Mouse (Mus musculus): ENCODE results near the gene Slc25a54. TPM values are rescaled to one million over a fixed set of nuclear protein-coding genes. Genes with fewer than 3 reads are reported as not detected.

The Slc25a54 gene
- polyA plus RNA-seq (2016; fragmentation: Nextera tagmentation; extraction: Ambion mirVana), result not detected in 2 replicates

DNA sequence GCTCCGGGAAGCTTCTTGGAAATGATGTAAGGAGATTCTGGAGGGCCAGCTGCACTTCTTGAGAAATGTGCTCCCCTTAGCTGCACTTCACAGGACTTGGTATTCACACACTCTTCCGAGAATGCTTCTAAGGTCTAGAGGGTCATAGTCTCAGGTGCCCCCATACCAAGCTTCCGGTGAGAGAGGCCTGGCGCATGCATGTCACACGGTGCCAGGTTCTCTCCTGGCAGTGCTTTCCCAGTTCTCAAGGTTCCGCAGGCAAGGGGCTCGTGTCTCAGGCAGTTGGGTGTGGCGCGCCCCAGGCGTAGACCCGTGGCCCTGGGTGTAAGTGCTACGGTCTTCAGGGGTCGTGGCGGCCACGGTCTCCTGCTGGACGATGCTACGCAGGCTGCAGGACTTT, at the start of gene Slc25a54:
Gene Slc25a54, plus strand, starts transcription at position 301 of the 400 bp plus-strand sequence.
- Histone ChIP-seq H3K27ac (ENCODE audit: poor library complexity, severe bottlenecking) (no peak within 1 kb of the TSS), H3K27me3 (replicated peaks) (no peaks in the 10 kb centered on the region), H3K9me3 (replicated peaks) (no peaks in the 10 kb centered on the region), H3K4me1 (replicated peaks) (no peaks in the 10 kb centered on the region), H3K4me3 (no peak within 1 kb of the TSS), H3K4me2 (no peak within 1 kb of the TSS), H3K9ac (no peak within 1 kb of the TSS), H3K36me3 (no peaks in the 10 kb centered on the region)
- no peak for ATAC-seq (ENCODE audit: insufficient number of reproducible peaks, low FRiP score)
- WGBS, result 90% methylated on average over 17 of the region's 17 CpGs

DNA sequence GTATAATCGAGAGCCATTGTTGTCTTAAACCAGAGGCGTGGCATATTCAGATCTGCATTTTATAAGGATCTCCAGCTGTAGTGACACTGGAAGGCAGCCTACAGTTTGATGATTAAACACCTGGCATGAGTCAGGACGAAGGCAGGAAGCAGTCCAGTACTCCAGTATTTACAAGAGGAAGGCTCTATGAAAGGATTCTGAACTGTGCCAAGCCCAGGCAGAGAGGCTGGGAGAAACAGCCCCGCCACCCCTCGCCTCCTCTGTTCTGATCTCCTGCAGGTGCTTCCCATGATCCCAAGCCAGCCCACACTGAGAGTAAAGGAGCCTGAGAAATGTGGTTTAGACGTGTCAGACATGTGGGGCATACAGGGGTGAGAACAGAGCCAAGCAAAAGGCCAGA, 49.5 kb upstream of the Slc25a54 start:
- Histone ChIP-seq H3K4me1 (replicated peaks) (0 out of 2 replicates have a peak, but pooled peaks cover 7% of the 10 kb centered on the region), H3K9ac (no peak overlapping the region), H3K4me2 (no peak overlapping the region), H3K36me3 (no peaks in the 10 kb centered on the region), H3K27ac (ENCODE audit: poor library complexity, severe bottlenecking) (no peak overlapping the region), H3K4me3 (no peak overlapping the region), H3K27me3 (replicated peaks) (no peaks in the 10 kb centered on the region), H3K9me3 (replicated peaks) (no peaks in the 10 kb centered on the region)
- WGBS, result 56% methylated on average over 6 of the region's 6 CpGs
- no peak for ATAC-seq (ENCODE audit: insufficient number of reproducible peaks, low FRiP score)

DNA sequence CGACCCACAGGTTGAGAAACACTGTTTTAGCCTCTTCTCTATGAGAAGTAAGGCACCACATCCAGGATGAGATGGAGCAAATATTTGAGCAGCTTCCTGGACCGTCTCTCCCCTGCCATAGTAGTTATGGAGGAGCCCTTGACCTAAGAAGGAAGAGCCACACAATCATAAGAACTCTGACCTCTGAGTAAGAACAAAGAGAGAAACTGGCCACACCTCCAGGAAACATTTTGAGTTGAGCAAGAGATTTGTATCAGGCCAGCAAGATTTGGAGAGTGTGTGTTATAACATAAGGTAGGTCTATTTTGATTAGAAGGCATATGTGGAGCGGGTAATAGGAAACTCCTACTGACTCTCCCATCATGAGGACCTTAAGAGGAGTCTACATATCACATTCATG, 48.6 kb upstream of the Slc25a54 start:
- H3K9me3 ChIP-seq (replicated peaks), result no peaks in the 10 kb centered on the region
- H3K4me2 ChIP-seq, result no peak overlapping the region
- H3K27ac ChIP-seq (ENCODE audit: poor library complexity, severe bottlenecking), result no peak overlapping the region
- no peak for ATAC-seq (ENCODE audit: insufficient number of reproducible peaks, low FRiP score)
- H3K27me3 ChIP-seq (replicated peaks), result no peaks in the 10 kb centered on the region
- no peak overlapping the region for H3K4me3 ChIP-seq
- WGBS, result 83% methylated on average over 3 of the region's 3 CpGs
- no peaks in the 10 kb centered on the region for H3K36me3 ChIP-seq
- no peaks in the 10 kb centered on the region for H3K4me1 ChIP-seq (replicated peaks)
- H3K9ac ChIP-seq, result no peak overlapping the region

DNA sequence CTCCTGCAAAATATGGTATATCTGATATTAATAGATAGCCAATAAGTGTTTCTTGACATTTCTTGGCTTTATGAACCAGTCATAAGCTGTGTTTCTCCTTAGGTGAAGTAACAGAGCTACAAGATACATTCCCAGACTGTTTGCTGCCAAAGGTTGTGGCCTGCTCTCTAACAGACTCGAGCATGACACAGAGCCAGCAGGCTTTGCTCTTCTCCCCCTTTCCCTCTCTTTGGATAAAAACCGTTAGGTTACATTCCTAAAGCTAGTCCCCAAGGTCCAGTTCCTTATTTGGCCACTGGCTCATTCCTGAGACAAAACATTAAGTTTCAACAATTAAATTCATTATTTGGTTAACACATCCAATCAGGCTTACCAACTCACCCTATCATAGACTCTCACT, 48.0 kb upstream of the Slc25a54 start:
- WGBS, result 47% methylated on average over 2 of the region's 2 CpGs
- H3K9me3 ChIP-seq (replicated peaks), result no peaks in the 10 kb centered on the region
- no peaks in the 10 kb centered on the region for H3K36me3 ChIP-seq
- no peak overlapping the region for H3K4me3 ChIP-seq
- no peaks in the 10 kb centered on the region for H3K4me1 ChIP-seq (replicated peaks)
- H3K4me2 ChIP-seq, result no peak overlapping the region
- H3K9ac ChIP-seq, result no peak overlapping the region
- H3K27ac ChIP-seq (ENCODE audit: poor library complexity, severe bottlenecking), result no peak overlapping the region
- H3K27me3 ChIP-seq (replicated peaks), result no peaks in the 10 kb centered on the region
- no peak for ATAC-seq (ENCODE audit: insufficient number of reproducible peaks, low FRiP score)

DNA sequence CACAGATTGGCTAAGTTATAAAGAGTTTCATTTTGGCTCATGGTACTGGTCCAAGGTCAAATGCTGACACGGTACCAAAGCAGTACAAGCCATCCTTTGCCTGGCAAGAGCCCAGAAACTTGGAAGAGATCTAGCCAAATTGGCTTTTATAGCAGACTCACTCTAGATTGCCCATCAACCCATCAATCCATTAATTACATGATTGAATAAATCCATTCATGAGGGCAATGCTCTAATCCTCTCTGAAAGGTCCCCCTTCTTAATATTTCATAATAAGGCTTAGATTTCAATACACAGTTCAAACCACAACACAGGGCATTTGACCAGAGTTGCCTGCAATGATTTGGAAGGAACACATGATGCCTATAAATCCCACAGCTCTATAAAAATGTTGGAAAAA, 45.9 kb upstream of the Slc25a54 start:
- WGBS, result 79% methylated on average over 1 of the region's 1 CpGs

DNA sequence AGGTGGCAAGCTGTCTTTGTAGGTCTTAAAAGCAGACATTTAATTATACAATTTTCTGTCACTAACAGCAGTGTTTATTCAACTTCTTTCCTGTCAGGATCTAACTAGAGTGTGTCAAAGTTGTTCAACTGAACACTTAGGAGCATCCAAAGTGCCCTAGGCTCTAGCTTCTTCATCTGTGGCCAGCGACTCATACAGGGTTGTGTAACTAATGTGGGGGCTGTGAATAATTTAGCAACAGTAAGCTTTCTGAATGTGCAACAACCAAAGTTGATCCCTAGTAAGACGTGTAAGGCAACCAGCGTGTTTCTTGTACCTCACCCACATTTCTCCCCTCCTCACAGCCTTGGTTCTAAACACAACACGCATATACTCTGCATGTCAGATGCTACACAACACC, 39.4 kb upstream of the Slc25a54 start:
- ATAC-seq (ENCODE audit: insufficient number of reproducible peaks, low FRiP score), result no peak
- 81% methylated on average over 4 of the region's 4 CpGs for whole genome bisulfite sequencing

More for the DNA sequence above, 45.9 kb upstream of the Slc25a54 start:
- H3K4me2 ChIP-seq, result no peak overlapping the region
- no peak for ATAC-seq (ENCODE audit: insufficient number of reproducible peaks, low FRiP score)
- no peaks in the 10 kb centered on the region for H3K9me3 ChIP-seq (replicated peaks)
- no peak overlapping the region for H3K4me3 ChIP-seq
- H3K9ac ChIP-seq, result no peak overlapping the region
- no peaks in the 10 kb centered on the region for H3K27me3 ChIP-seq (replicated peaks)
- no peak overlapping the region for H3K27ac ChIP-seq (ENCODE audit: poor library complexity, severe bottlenecking)
- no peaks in the 10 kb centered on the region for H3K36me3 ChIP-seq
- no peaks in the 10 kb centered on the region for H3K4me1 ChIP-seq (replicated peaks)

DNA sequence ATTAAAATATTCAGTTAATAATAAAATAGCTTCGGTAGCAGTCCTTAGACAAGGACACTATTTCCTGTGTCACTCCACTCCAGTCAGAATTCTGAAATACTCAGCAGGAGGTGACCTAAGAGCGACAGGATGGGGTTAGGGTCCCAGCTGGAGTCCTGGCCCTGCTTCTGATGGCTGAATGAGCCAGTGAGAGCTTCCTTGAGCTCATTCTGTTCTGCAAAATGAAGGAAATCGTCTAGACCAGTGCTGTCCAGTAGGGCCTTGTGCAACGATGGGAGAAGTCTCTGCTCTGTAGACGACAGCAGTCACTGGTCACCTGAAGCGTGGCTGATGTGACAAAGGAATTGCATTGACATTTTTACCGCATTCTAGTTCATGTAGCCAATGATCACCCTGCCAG, 36.9 kb upstream of the Slc25a54 start:
- H3K4me3 ChIP-seq, result no peak overlapping the region
- no peak overlapping the region for H3K27ac ChIP-seq (ENCODE audit: poor library complexity, severe bottlenecking)
- ATAC-seq (ENCODE audit: insufficient number of reproducible peaks, low FRiP score), result no peak
- peaks cover 8% of the 10 kb centered on the region for H3K4me1 ChIP-seq (replicated peaks)
- H3K4me2 ChIP-seq, result no peak overlapping the region
- no peaks in the 10 kb centered on the region for H3K27me3 ChIP-seq (replicated peaks)
- H3K36me3 ChIP-seq, result no peaks in the 10 kb centered on the region
- 64% methylated on average over 7 of the region's 7 CpGs for WGBS
- H3K9me3 ChIP-seq (replicated peaks), result no peaks in the 10 kb centered on the region
- no peak overlapping the region for H3K9ac ChIP-seq

More for the DNA sequence above, 39.4 kb upstream of the Slc25a54 start:
- H3K9ac ChIP-seq, result no peak overlapping the region
- no peak overlapping the region for H3K4me2 ChIP-seq
- no peaks in the 10 kb centered on the region for H3K4me1 ChIP-seq (replicated peaks)
- H3K9me3 ChIP-seq (replicated peaks), result no peaks in the 10 kb centered on the region
- no peak overlapping the region for H3K4me3 ChIP-seq
- no peaks in the 10 kb centered on the region for H3K36me3 ChIP-seq
- no peak overlapping the region for H3K27ac ChIP-seq (ENCODE audit: poor library complexity, severe bottlenecking)
- no peaks in the 10 kb centered on the region for H3K27me3 ChIP-seq (replicated peaks)

DNA sequence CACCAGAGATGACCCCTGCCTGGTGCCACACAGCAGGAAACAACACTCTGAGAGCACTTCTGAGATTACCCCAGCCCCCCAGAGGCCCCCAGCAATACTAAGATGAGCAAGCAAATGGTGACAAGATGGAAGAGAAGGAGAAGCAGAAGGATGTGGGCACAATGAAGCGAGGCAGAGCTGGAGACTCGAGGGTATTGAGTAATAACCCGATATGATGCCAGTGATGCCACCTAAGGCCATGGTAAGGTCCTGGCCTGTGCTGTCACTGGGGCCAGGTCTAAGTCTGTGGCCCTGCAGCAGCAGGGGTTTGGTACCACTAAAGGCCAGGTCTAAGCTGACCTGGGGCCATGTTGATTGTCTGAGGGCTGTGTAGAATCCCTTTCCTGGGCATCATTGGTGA, 33.8 kb upstream of the Slc25a54 start:
- H3K4me1 ChIP-seq (replicated peaks), result peaks cover 11% of the 10 kb centered on the region
- no peak overlapping the region for H3K4me2 ChIP-seq
- no peaks in the 10 kb centered on the region for H3K27me3 ChIP-seq (replicated peaks)
- no peak overlapping the region for H3K27ac ChIP-seq (ENCODE audit: poor library complexity, severe bottlenecking)
- no peak overlapping the region for H3K4me3 ChIP-seq
- WGBS, result 80% methylated on average over 3 of the region's 3 CpGs
- no peaks in the 10 kb centered on the region for H3K36me3 ChIP-seq
- no peak for ATAC-seq (ENCODE audit: insufficient number of reproducible peaks, low FRiP score)
- H3K9me3 ChIP-seq (replicated peaks), result no peaks in the 10 kb centered on the region
- no peak overlapping the region for H3K9ac ChIP-seq

DNA sequence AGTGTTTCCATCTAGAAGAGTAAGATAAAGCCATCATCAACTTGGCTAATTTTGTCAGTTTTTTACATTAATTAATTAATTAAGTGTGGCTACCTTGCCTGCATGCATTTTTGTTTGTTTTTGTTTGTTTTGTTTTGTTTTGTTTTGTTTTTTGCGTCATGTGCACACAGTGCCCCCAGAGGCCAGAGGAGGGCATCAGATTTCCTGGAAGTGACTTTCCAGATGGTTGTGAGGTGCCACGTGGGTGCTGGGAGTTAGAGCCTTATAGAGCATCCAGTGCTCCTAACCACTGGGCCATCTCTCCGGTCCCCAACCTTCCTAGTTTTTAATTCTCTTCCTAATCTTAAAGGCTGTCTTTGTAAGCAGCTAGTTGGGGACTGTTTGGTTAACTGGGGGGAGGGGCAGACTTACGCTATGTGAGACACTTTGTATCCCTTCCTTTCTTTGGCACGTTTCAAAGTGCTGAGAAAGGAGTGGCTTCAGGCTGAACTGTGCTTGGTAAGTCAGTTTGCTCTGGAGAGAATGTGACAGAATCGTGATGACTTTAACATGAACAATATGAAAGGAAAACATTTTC, 32.5 kb upstream of the Slc25a54 start:
- no peaks in the 10 kb centered on the region for H3K36me3 ChIP-seq
- no peak overlapping the region for H3K4me3 ChIP-seq
- WGBS, result 40% methylated on average over 6 of the region's 6 CpGs
- H3K27ac ChIP-seq (ENCODE audit: poor library complexity, severe bottlenecking), result no peak overlapping the region
- H3K9ac ChIP-seq, result no peak overlapping the region
- no peak overlapping the region for H3K4me2 ChIP-seq
- ATAC-seq (ENCODE audit: insufficient number of reproducible peaks, low FRiP score), result no peak
- H3K4me1 ChIP-seq (replicated peaks), result peaks cover 16% of the 10 kb centered on the region
- H3K9me3 ChIP-seq (replicated peaks), result no peaks in the 10 kb centered on the region
- H3K27me3 ChIP-seq (replicated peaks), result no peaks in the 10 kb centered on the region

DNA sequence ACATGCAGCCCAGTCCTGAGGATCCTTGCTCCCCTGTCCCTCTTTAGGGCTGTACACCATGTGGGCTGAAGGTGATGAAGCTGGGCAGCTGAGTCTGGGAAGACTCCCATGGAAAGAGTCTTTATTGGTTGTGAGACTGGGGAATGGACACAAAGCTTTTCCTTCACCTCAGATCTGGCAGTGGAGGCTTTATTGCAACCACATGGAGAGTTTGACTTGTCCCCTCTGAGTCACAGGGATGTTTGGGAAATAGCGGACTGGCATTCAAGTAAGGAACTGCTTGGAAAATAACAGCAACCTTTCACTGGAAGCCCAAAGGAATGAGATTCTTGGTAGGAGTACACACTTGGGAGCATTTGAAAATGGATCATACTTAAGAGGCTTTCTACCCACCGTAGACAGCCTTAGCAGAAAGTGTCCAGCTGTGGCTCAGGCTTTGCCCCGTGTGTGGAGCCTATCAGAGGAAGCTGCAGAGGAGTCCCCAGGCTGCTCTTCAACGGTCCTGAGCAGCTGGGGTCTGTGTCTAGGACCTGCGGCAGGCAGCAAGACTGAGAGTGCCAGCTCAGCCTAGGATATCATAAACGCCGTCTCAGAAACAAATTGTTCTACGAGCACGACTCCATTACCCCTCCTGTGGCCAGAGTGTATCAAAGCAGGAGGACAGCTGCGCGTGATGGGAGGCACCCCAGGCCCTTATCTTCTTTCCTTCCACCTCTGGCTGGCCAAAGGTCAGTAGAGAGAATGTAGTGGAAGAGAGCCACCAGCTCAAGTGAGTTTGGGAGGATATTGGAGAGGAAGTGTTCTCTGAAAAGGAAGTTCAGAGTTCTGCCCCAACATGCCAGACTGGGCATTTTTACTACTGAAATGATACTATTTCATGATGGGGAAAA, 29.0 kb upstream of the Slc25a54 start:
- Histone ChIP-seq H3K9me3 (replicated peaks) (no peaks in the 10 kb centered on the region), H3K36me3 (no peaks in the 10 kb centered on the region), H3K4me2 (peak overlapping the region; percentile 41), H3K4me1 (replicated peaks) (peaks cover 15% of the 10 kb centered on the region), H3K27me3 (replicated peaks) (no peaks in the 10 kb centered on the region), H3K4me3 (no peak overlapping the region), H3K9ac (no peak overlapping the region), H3K27ac (ENCODE audit: poor library complexity, severe bottlenecking) (no peak overlapping the region)
- peak; percentile 45; the same call in 1 of the 2 replicates for ATAC-seq (ENCODE audit: insufficient number of reproducible peaks, low FRiP score)
- whole genome bisulfite sequencing, result 21% methylated on average over 11 of the region's 11 CpGs

DNA sequence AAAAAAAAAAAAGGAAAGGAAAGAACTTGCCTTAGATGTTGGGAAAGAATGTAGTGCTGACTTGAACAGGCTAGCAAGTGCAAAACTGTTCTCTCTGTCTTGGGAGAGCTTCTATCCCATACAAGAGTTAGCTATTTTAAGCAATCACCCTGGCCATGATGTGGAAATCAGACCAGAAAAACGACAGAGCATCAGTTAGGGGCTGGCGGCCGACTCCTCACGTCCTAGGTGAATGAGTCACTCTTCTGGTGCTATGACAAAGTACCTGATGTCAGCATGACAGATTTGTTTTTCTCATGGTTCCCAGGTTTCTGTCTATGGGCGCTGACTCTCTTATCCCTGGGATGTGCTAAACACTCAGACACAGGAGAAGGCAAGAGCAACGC, 28.3 kb upstream of the Slc25a54 start:
- no peak for ATAC-seq (ENCODE audit: insufficient number of reproducible peaks, low FRiP score)
- Histone ChIP-seq H3K27me3 (replicated peaks) (no peaks in the 10 kb centered on the region), H3K4me3 (no peak overlapping the region), H3K9me3 (replicated peaks) (no peaks in the 10 kb centered on the region), H3K4me2 (no peak overlapping the region), H3K36me3 (no peaks in the 10 kb centered on the region), H3K9ac (no peak overlapping the region), H3K27ac (ENCODE audit: poor library complexity, severe bottlenecking) (no peak overlapping the region), H3K4me1 (replicated peaks) (peaks cover 11% of the 10 kb centered on the region)
- WGBS, result 59% methylated on average over 6 of the region's 6 CpGs
